Mouse (Mus musculus) induced T-regulatory cell, adult 2 months (primary cell): Measurements from ENCODE around the gene Rtl1.

Experiments used
- DNase-seq: peaks from one replicate; pipeline ENCODE4 v3.0.0-alpha.2; 2012; ENCODE audit warnings: low read depth

The Rtl1 gene

GRCm38 (mm10) chr12:109600230-109600629, at the start of gene Rtl1:
Rtl1 (minus strand) TSS chr12:109600330.
- no peak for DNase-seq

DNA sequence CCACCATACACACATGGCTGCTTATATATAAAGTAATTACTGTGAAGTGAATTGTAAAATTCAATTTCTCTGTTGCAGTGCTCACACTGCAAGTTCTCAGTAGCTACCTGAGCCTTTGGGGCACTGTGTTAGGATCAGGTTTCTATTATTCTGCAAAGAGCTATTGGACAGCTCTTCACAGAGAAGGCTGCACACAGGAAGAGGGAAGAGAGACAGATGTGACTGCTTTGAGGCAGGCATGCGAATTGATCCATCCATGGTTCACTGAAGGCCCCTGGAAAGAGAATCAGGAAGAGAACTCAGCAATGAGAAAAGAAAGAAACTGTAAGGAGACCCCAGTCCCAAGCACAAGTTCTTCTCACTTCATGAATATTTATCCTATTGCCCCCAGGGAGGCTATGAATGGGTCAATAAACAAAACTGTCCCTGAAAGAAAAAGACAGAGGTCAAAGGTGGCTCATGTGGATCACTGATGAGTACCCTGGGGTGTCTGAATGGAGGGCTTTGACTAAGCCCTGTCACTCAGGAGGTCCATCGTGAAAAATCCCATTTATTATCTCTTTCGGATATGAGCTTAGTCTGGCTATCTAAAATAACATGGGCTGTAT, 40.5 kb upstream of the Rtl1 start:
- no peak for DNase-seq

GRCm38 (mm10) chr12:109632035-109632434, 31.9 kb upstream of the Rtl1 start:
- no peak for DNase-seq

- DNase-seq, result no peak
These were observed 28.8 kb upstream of the Rtl1 start for GRCm38 (mm10) chr12:109628887-109629286.

GRCm38 (mm10) chr12:109626910-109627309, 26.8 kb upstream of the Rtl1 start:
- DNase-seq, result no peak

- DNase-seq, result no peak
These were observed 20.1 kb upstream of the Rtl1 start for GRCm38 (mm10) chr12:109620196-109620595.

DNA sequence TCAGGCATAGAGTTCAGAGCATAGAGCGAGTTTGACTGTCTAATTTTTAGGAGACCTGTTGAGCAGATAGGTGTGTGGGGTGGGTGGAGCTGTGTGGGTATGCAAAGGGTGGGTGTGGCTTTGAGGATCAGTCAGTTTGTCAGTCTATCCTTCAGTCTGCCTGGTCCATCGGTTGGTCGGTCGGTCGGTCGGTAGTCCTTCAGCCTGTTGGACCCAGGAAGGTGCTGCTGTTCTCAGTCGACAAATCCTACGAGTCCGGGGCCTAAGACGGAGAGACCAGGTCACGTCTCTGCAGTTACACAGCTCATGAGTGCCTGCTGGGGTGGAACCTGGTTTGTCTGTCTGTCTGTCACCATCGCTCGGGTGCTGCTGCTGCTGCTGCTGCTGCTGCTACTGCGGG, 17.9 kb upstream of the Rtl1 start:
- DNase-seq, result no peak

- no peak for DNase-seq
These were observed 17.0 kb upstream of the Rtl1 start for GRCm38 (mm10) chr12:109617126-109617525.

DNA sequence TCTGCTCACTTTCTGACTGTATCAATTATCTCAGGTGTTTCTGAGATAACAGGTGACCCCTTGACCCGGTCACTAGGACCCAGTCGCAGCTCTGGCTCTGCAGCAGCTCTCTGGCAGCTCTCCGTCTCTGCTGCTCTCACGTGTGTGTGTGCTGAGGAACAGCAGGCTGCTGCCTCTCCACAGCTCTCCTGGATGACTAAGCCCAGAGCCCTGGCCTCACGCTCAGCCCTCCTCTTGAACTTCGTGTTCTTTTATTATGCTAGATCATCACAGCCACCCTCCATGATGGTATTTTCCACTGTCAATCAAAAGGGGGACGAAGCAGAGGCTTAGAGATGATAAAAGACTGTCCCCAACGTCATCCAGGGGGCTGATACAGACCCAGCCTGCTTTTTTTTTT, 15.2 kb upstream of the Rtl1 start:
- no peak for DNase-seq

- DNase-seq, result no peak
These were observed 14.3 kb upstream of the Rtl1 start for GRCm38 (mm10) chr12:109614416-109614815.

- DNase-seq, result no peak
These were observed 12.6 kb upstream of the Rtl1 start for GRCm38 (mm10) chr12:109612392-109613385.

DNA sequence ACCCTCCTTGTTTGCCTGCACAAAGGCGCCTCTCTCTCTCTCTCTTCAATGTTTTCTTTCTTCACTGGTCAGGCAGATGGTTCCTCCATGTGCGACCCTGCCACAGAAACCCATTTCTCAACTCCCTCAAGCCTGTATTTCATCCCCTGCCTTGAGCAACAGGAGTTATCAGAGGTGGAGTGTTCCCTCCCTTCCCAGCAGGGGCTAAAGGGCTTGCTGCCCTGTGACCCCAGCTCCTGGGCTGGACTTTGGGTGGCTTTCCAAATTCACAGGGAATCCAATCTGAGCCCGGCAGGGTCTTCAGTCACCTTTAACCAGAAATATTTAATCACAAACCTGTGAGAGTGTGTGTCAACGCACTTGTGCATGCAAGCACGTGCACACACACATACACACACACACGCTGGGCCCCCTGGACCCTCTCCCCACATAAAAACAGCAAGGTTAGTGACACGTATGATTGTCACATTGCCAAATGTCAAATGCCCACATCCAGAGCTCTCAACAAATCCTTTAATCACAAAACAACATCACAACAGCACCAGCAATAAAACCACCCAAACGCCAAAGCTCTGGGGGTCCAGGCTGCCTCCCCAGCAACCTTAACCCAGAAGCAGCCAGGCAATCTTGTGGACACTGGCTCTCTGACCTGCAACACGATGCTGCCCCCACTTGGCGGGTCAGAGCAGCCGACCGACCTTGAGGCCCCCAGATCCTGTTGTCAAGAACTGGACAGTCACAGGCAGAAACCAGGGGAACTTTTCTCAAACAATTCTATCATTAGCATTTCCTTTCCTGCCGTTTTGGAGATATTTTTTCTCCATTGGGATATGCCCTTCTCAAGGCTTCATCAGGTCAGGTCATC, 8.7 kb upstream of the Rtl1 start:
- DNase-seq, result peak; percentile 1

DNA sequence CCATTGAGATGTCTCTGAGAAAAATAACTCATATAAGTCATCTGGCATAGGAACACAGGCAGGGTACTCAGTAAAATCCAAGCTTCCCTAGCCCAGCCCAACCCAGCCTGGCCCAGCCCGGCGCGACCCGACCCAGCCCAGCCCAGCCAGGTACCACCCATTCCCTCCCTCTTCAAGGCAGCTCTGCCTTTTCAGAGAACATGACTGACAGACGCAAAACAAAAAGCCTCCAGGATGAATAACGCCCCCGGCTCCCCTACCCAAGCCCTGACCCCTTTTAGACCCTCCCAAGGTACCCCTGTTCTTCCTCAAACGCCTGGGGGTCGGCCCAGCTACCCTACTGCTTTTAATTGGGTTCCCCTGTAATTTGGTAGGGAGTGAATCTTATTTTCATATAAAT, 7.8 kb upstream of the Rtl1 start:
- no peak for DNase-seq

DNA sequence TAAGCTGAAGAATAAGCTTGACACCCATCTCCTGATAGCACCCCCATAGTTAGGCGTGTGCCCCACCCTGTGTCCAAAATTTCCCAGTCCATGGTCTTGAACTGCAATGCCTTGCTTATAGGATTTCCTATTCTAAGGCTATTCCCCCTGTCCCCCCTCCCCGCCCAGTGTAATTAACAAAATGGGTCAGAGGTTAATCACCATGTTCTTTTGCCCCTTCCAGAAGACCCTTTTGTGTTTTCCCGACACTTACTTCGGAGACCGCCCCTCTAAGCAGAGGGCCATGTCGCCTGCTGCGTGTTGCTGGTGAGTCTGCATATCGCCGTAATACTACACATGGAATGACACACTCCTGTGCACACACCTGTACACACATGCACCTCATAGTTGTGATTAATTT, 7.1 kb upstream of the Rtl1 start:
- DNase-seq, result no peak

- no peak for DNase-seq
These were observed 5.0 kb upstream of the Rtl1 start for GRCm38 (mm10) chr12:109604982-109605721.

- DNase-seq, result no peak
These were observed 1.4 kb downstream of the Rtl1 start for GRCm38 (mm10) chr12:109598551-109599250.

DNA sequence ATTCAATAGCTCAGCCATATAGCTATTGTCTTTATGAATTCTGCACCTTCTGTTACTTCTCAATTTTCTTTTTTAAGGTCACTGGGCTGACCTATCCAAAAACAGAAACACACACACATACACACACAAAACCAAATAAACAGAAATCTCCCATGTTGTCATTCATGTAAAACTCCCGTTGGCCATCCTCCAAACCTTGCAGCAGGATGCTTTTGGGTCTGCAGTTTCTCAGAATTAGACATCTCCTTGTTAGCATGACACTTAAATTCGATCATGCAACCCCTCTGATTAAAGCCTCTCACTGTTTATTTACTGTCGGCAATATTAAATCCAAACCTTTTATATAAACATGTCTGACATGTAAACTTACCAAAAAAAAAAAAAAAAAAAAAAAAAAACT, 3.4 kb downstream of the Rtl1 start:
- no peak for DNase-seq

GRCm38 (mm10) chr12:109596232-109596631, 3.9 kb downstream of the Rtl1 start:
- DNase-seq, result no peak

DNA sequence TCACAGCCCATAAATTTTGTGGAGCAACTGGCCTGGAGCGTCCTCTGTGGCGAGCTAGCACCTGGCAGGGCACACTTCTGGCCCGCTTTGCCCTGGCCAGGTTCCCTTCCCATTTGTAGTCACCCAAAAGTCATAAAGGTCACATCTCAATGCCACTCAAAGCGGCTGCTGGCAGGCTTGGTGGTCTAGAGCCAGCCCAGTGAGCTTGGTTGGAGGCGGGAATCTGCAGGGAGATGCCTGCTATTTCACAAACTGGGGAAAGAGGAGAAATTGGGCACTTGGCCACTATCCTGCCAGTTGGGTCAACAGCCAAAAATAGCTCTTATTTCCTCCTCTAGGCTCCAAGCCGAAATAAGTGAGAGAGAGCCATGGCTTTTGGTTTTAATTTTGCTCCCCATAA, 4.4 kb downstream of the Rtl1 start:
- no peak for DNase-seq

- DNase-seq, result no peak
These were observed 5.2 kb downstream of the Rtl1 start for GRCm38 (mm10) chr12:109594961-109595360.

GRCm38 (mm10) chr12:109582185-109582584, 17.9 kb downstream of the Rtl1 start:
- no peak for DNase-seq
